Mouse (Mus musculus) neural tube, embryonic 15.5 days (tissue): Measurements from ENCODE around the gene Lmo7. TPM values are rescaled to one million over a fixed set of nuclear protein-coding genes. Genes with fewer than 3 reads are reported as not detected.

Experiments
- ATAC-seq: fragments of 200-750 bp; cut with Nextera tagmentation; 2 replicates; pipeline ENCODE4 v1.8.0; 2017; ENCODE audit warnings: mild to moderate bottlenecking, moderate TSS enrichment, moderate library complexity; ENCODE audit not compliant: low FRiP score
- H3K27ac ChIP-seq: fragments of 300-500 bp; sonication (generic); replicated peaks from 2 replicates; pipeline ENCODE4 v1.5.1; 2015; ENCODE audit warnings: mild to moderate bottlenecking, inconsistent platforms
- H3K27me3 ChIP-seq: fragments of 300-500 bp; sonication (generic); replicated peaks from 2 replicates; pipeline ENCODE4 v1.6.1; 2015; ENCODE audit warnings: inconsistent platforms
- H3K36me3 ChIP-seq: fragments of 300-500 bp; sonication (generic); 2 replicates; pipeline ENCODE4 v1.6.1; 2015; ENCODE audit warnings: inconsistent platforms
- H3K4me1 ChIP-seq: fragments of 300-500 bp; sonication (generic); 2 replicates; pipeline ENCODE4 v1.6.1; 2015; ENCODE audit warnings: inconsistent platforms
- H3K4me2 ChIP-seq: fragments of 300-500 bp; sonication (generic); 2 replicates; pipeline ENCODE4 v1.6.1; 2015; ENCODE audit warnings: inconsistent platforms, mild to moderate bottlenecking, moderate library complexity
- H3K4me3 ChIP-seq: fragments of 300-500 bp; sonication (generic); replicated peaks from 2 replicates; pipeline ENCODE4 v1.5.1; 2015; ENCODE audit warnings: mild to moderate bottlenecking, inconsistent platforms
- H3K9ac ChIP-seq: fragments of 300-500 bp; sonication (generic); replicated peaks from 2 replicates; pipeline ENCODE4 v1.6.1; 2015; ENCODE audit warnings: mild to moderate bottlenecking, inconsistent platforms
- H3K9me3 ChIP-seq: fragments of 300-500 bp; sonication (generic); replicated peaks from 2 replicates; pipeline ENCODE4 v1.6.1; 2016; ENCODE audit warnings: inconsistent platforms
- WGBS: fragments of 180-500 bp; shearing (Covaris S2); methylation state at CpG from one replicate; pipeline ENCODE4 v1.1.7; 2015; ENCODE audit warnings: mixed read lengths; 5-methylcytosine and 5-hydroxymethylcytosine counted together
- polyA plus RNA-seq: library from polyadenylated mRNA; unstranded; fragments of >200 nt; fragmentation: Nextera tagmentation; extraction: Ambion mirVana; gene quantifications from 2 replicates; pipeline ENCODE4 v1.2.1, GENCODE M21; 2015

Lmo7 gene
- polyA plus RNA-seq, 1 experiment from 2014 or later, result 2.6 TPM

- no peaks in the 10 kb centered on the region for H3K36me3 ChIP-seq
- no peaks in the 10 kb centered on the region for H3K9me3 ChIP-seq
- no peaks in the 10 kb centered on the region for H3K4me1 ChIP-seq
- no peak overlapping the region for H3K4me2 ChIP-seq
- WGBS, result 93% methylated on average over 7 of the region's 7 CpGs
- H3K27me3 ChIP-seq, result no peaks in the 10 kb centered on the region
- H3K9ac ChIP-seq, result no peak overlapping the region
- H3K27ac ChIP-seq, result no peak overlapping the region
- ATAC-seq, result no peak
- H3K4me3 ChIP-seq, result no peak overlapping the region
These were observed 18.7 kb downstream of the Lmo7 start for GRCm38 (mm10) chr14:101748436-101748835.

- no peak overlapping the region for H3K27ac ChIP-seq
- no peak for ATAC-seq
- H3K9me3 ChIP-seq, result no peaks in the 10 kb centered on the region
- 78% methylated on average over 4 of the region's 4 CpGs for WGBS
- no peak overlapping the region for H3K4me2 ChIP-seq
- no peak overlapping the region for H3K9ac ChIP-seq
- no peaks in the 10 kb centered on the region for H3K36me3 ChIP-seq
- no peaks in the 10 kb centered on the region for H3K27me3 ChIP-seq
- 0 out of 2 replicates have a peak, but pooled peaks cover 3% of the 10 kb centered on the region for H3K4me1 ChIP-seq
- no peak overlapping the region for H3K4me3 ChIP-seq
These were observed 21.2 kb downstream of the Lmo7 start for GRCm38 (mm10) chr14:101750910-101751309.

GRCm38 (mm10) chr14:101755425-101755824 lies 25.7 kb downstream of the Lmo7 start:
- Histone ChIP-seq H3K9me3 (no peaks in the 10 kb centered on the region), H3K4me1 (0 out of 2 replicates have a peak, but pooled peaks cover 3% of the 10 kb centered on the region), H3K36me3 (no peaks in the 10 kb centered on the region), H3K4me2 (no peak overlapping the region), H3K4me3 (no peak overlapping the region), H3K27ac (no peak overlapping the region), H3K9ac (no peak overlapping the region), H3K27me3 (no peaks in the 10 kb centered on the region)
- 29% methylated on average over 4 of the region's 4 CpGs for WGBS
- no peak for ATAC-seq

GRCm38 (mm10) chr14:101762267-101762666 lies 32.5 kb downstream of the Lmo7 start:
- ATAC-seq, result no peak
- Histone ChIP-seq H3K4me1 (no peaks in the 10 kb centered on the region), H3K27ac (no peak overlapping the region), H3K36me3 (no peaks in the 10 kb centered on the region), H3K4me3 (no peak overlapping the region), H3K9ac (no peak overlapping the region), H3K9me3 (no peaks in the 10 kb centered on the region), H3K4me2 (no peak overlapping the region), H3K27me3 (no peaks in the 10 kb centered on the region)
- WGBS, result 37% methylated on average over 1 of the region's 1 CpGs

GRCm38 (mm10) chr14:101763762-101764295 lies 34.1 kb downstream of the Lmo7 start:
- no peak overlapping the region for H3K27ac ChIP-seq
- H3K4me1 ChIP-seq, result no peaks in the 10 kb centered on the region
- no peak overlapping the region for H3K4me2 ChIP-seq
- no peaks in the 10 kb centered on the region for H3K9me3 ChIP-seq
- no peaks in the 10 kb centered on the region for H3K36me3 ChIP-seq
- H3K4me3 ChIP-seq, result no peak overlapping the region
- 40% methylated on average over 3 of the region's 3 CpGs for WGBS
- H3K9ac ChIP-seq, result no peak overlapping the region
- no peak for ATAC-seq
- H3K27me3 ChIP-seq, result no peaks in the 10 kb centered on the region

GRCm38 (mm10) chr14:101771336-101771735 lies 41.6 kb downstream of the Lmo7 start:
- H3K4me3 ChIP-seq, result no peak overlapping the region

GRCm38 (mm10) chr14:101771756-101772155 lies 42.0 kb downstream of the Lmo7 start:
- Histone ChIP-seq H3K27ac (no peak overlapping the region), H3K27me3 (no peaks in the 10 kb centered on the region), H3K4me2 (no peak overlapping the region), H3K4me3 (no peak overlapping the region), H3K36me3 (no peaks in the 10 kb centered on the region), H3K9ac (no peak overlapping the region), H3K4me1 (no peaks in the 10 kb centered on the region), H3K9me3 (no peaks in the 10 kb centered on the region)
- WGBS, result 94% methylated on average over 6 of the region's 6 CpGs
- ATAC-seq, result no peak

More at GRCm38 (mm10) chr14:101771336-101771735, 41.6 kb downstream of the Lmo7 start:
- Histone ChIP-seq H3K9ac (no peak overlapping the region), H3K27ac (no peak overlapping the region), H3K4me1 (no peaks in the 10 kb centered on the region), H3K27me3 (no peaks in the 10 kb centered on the region), H3K9me3 (no peaks in the 10 kb centered on the region), H3K36me3 (no peaks in the 10 kb centered on the region), H3K4me2 (no peak overlapping the region)
- WGBS, result 92% methylated on average over 5 of the region's 5 CpGs
- no peak for ATAC-seq

GRCm38 (mm10) chr14:101774631-101775030 lies 44.9 kb downstream of the Lmo7 start:
- Histone ChIP-seq H3K27me3 (no peaks in the 10 kb centered on the region), H3K9me3 (no peaks in the 10 kb centered on the region), H3K36me3 (no peaks in the 10 kb centered on the region), H3K4me3 (no peak overlapping the region), H3K9ac (no peak overlapping the region), H3K27ac (no peak overlapping the region), H3K4me2 (no peak overlapping the region), H3K4me1 (no peaks in the 10 kb centered on the region)
- ATAC-seq, result no peak
- 56% methylated on average over 4 of the region's 4 CpGs for WGBS

- Histone ChIP-seq H3K27me3 (no peaks in the 10 kb centered on the region), H3K27ac (no peak overlapping the region), H3K9ac (no peak overlapping the region), H3K9me3 (no peaks in the 10 kb centered on the region), H3K4me3 (no peak overlapping the region), H3K4me2 (no peak overlapping the region), H3K4me1 (no peaks in the 10 kb centered on the region), H3K36me3 (no peaks in the 10 kb centered on the region)
- ATAC-seq, result no peak
- WGBS, result 14% methylated on average over 4 of the region's 4 CpGs
These were observed 46.8 kb downstream of the Lmo7 start for GRCm38 (mm10) chr14:101776296-101777128.

- Histone ChIP-seq H3K4me3 (no peak overlapping the region), H3K4me1 (no peaks in the 10 kb centered on the region), H3K27ac (no peak overlapping the region), H3K4me2 (no peak overlapping the region), H3K9me3 (no peaks in the 10 kb centered on the region), H3K9ac (no peak overlapping the region), H3K27me3 (no peaks in the 10 kb centered on the region), H3K36me3 (no peaks in the 10 kb centered on the region)
- 32% methylated on average over 3 of the region's 3 CpGs for WGBS
- no peak for ATAC-seq
These were observed 47.4 kb downstream of the Lmo7 start for GRCm38 (mm10) chr14:101777129-101777493.

- H3K9ac ChIP-seq, result no peak overlapping the region
- ATAC-seq, result no peak
- 95% methylated on average over 3 of the region's 3 CpGs for WGBS
These were observed 48.7 kb downstream of the Lmo7 start for GRCm38 (mm10) chr14:101778426-101778825.

GRCm38 (mm10) chr14:101780016-101780415 lies 50.3 kb downstream of the Lmo7 start:
- H3K4me1 ChIP-seq, result no peaks in the 10 kb centered on the region
- ATAC-seq, result no peak
- no peak overlapping the region for H3K4me2 ChIP-seq
- 69% methylated on average over 10 of the region's 10 CpGs for WGBS
- H3K27ac ChIP-seq, result no peak overlapping the region
- H3K9ac ChIP-seq, result no peak overlapping the region
- H3K4me3 ChIP-seq, result no peak overlapping the region
- no peaks in the 10 kb centered on the region for H3K36me3 ChIP-seq
- no peaks in the 10 kb centered on the region for H3K27me3 ChIP-seq
- no peaks in the 10 kb centered on the region for H3K9me3 ChIP-seq

More at GRCm38 (mm10) chr14:101778426-101778825, 48.7 kb downstream of the Lmo7 start:
- H3K36me3 ChIP-seq, result no peaks in the 10 kb centered on the region
- no peak overlapping the region for H3K4me2 ChIP-seq
- no peak overlapping the region for H3K4me3 ChIP-seq
- H3K27ac ChIP-seq, result no peak overlapping the region
- H3K4me1 ChIP-seq, result no peaks in the 10 kb centered on the region
- H3K9me3 ChIP-seq, result no peaks in the 10 kb centered on the region
- no peaks in the 10 kb centered on the region for H3K27me3 ChIP-seq
